Mouse (Mus musculus) erythroblast, embryonic 14.5 days (primary cell): ENCODE measurements around the gene Ranbp3l. TPM values are rescaled to one million over a fixed set of nuclear protein-coding genes. Genes with fewer than 3 reads are reported as not detected.
A peak's percentile ranks its signal among the peaks of the same experiment; 100 is the strongest.

Experiments used
- H3K27me3 ChIP-seq: 2 replicates; pipeline ENCODE4 v1.6.1; 2012; ENCODE audit warnings: inconsistent platforms; ENCODE audit not compliant: control insufficient read depth
- H3K36me3 ChIP-seq: 2 replicates; pipeline ENCODE4 v1.6.1; 2012; ENCODE audit warnings: mild to moderate bottlenecking, inconsistent platforms; ENCODE audit not compliant: control insufficient read depth
- H3K4me1 ChIP-seq: 2 replicates; pipeline ENCODE4 v1.6.1; 2012; ENCODE audit warnings: inconsistent platforms; ENCODE audit not compliant: control insufficient read depth
- H3K4me3 ChIP-seq: replicated peaks from 2 replicates; pipeline ENCODE3; 2012; ENCODE audit warnings: moderate library complexity, mild to moderate bottlenecking, inconsistent platforms
- H3K9me3 ChIP-seq: 2 replicates; pipeline ENCODE4 v1.6.1; 2012; ENCODE audit warnings: low read length, inconsistent platforms, mixed read lengths; ENCODE audit not compliant: control insufficient read depth
- GATA1 ChIP-seq: IDR thresholded peaks from 2 replicates; pipeline ENCODE4 v1.6.1; 2012; ENCODE audit warnings: low read length, inconsistent platforms, mixed read lengths
- TAL1 ChIP-seq: IDR thresholded peaks from 3 replicates; pipeline ENCODE4 v1.6.1; 2012; ENCODE audit warnings: low read length, inconsistent platforms, mixed read lengths
- polyA plus RNA-seq: library from polyadenylated mRNA; stranded (reverse); fragments of >175 nt; gene quantifications from 2 replicates; pipeline ENCODE4 v1.2.3, GENCODE M21; 2012

Ranbp3l gene
- polyA plus RNA-seq, 1 experiment = not detected

DNA sequence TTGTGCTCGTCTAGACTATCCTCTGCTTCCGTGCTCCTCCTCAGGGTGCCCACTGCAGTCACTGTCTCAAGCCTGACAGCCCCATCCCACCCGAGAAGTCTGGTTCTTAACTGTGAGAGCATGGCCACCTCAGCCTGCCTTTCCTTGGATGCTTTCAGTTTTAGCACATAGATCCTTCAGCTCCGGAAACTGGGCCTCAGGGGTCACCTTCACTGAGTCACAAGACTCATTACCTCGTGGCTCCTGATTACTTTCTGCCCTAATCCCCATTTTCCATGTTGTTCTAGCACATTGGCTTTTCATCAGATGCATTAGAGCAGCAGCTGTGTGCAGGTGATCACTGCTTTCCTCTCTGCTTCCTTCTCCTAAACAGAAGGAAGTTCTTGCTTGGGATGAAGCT lies 119.7 kb downstream of the Ranbp3l start:
- peaks cover 100% of the 10 kb centered on the region for H3K36me3 ChIP-seq
- no peak for TF ChIP-seq TAL1
- no peak for TF ChIP-seq GATA1
- H3K4me1 ChIP-seq = peaks cover 80% of the 10 kb centered on the region
- no peak overlapping the region for H3K4me3 ChIP-seq
- no peaks in the 10 kb centered on the region for H3K27me3 ChIP-seq
- H3K9me3 ChIP-seq = no peaks in the 10 kb centered on the region

DNA sequence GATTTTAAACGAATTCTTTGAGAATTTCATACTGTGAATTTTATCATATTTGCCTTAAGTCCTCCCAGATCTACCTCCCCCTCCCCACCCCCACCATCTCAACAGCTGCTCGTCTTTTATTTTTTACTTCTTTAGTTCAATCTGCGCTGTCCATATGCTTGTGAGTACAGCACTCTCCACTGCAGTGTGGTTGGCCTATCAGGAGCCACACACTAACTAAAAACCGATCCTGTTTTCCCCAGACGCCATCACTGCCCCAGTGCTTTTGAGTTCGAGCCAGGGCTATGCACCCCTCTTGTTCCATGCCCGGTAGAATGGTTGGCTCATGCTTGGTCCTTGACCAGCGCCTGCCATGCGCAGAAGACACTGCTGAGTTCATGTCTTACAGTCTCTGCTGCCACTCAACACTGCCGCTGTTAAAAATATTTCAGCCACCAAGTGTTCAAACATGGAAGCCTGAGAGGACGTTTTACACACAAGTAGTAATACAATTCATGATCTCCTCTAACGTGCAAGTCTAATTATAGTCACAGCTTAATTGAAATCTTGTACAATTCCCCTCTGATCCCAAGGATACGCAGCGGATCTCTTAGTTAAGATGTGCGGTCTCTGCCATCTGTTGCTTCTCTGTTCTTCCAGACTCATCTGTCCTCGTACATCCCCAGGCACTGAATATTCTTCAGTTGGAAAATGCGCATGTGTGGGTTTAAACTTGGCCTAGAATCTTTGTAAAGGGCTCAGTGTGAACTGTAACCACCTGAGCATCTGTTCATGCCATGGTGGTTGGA lies 120.3 kb downstream of the Ranbp3l start:
- Histone ChIP-seq H3K27me3 (no peaks in the 10 kb centered on the region), H3K9me3 (no peaks in the 10 kb centered on the region), H3K36me3 (peaks cover 100% of the 10 kb centered on the region), H3K4me1 (peaks cover 79% of the 10 kb centered on the region), H3K4me3 (no peak overlapping the region)
- no peak for TF ChIP-seq GATA1
- TF ChIP-seq TAL1 = no peak

DNA sequence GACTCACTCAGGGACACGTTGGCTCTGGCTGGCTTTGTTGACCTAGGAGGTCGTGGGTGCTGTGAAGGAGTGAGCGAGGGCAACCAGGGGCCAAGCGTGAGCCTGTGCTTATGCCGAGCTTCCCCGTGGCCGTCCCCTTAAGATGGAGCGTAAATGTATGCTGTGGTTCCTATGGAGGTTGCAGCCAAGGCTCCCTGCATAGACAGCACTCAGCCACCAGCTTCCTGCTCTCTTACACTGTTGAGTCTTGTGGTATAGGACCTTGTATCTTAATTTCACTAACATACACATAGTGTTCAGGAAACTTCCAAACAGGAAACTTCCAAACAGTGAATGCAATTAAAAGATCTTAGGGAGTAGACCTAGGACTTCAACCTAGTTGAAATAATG lies 120.9 kb downstream of the Ranbp3l start:
- TF ChIP-seq GATA1 (no peak), TAL1 (no peak)
- Histone ChIP-seq H3K36me3 (peaks cover 100% of the 10 kb centered on the region), H3K9me3 (no peaks in the 10 kb centered on the region), H3K4me1 (peaks cover 83% of the 10 kb centered on the region), H3K4me3 (no peak overlapping the region), H3K27me3 (no peaks in the 10 kb centered on the region)

DNA sequence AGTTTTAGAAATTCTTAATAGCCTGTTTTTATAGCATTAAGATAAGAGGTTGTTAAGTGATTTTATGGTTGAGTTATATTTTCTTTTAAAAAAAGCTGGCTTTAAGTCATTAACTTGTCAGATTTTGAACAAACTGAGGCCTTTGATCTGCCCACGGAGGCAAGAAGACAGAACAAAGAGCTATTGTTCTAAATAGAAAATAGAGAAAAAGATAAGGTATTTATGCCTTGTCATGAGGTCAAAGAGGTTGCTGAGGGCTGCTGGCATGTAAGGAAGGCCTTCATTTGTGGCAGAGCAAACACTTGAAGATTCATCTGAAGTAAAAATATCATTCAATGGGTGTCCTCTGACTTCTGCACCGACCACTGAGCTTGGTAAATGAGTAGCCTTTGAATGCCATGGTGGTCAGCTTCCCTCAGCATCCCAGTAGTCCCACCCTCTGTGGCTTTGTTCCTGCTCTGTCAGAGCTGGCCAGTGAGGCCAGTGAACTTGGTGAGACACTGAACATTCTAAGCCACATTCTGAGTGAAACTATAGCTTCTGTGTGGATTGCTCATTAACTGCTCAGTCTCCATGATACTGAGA lies 121.5 kb downstream of the Ranbp3l start:
- peaks cover 86% of the 10 kb centered on the region for H3K4me1 ChIP-seq
- H3K4me3 ChIP-seq = no peak overlapping the region
- no peak for TF ChIP-seq TAL1
- no peak for TF ChIP-seq GATA1
- no peaks in the 10 kb centered on the region for H3K9me3 ChIP-seq
- peaks cover 100% of the 10 kb centered on the region for H3K36me3 ChIP-seq
- no peaks in the 10 kb centered on the region for H3K27me3 ChIP-seq

DNA sequence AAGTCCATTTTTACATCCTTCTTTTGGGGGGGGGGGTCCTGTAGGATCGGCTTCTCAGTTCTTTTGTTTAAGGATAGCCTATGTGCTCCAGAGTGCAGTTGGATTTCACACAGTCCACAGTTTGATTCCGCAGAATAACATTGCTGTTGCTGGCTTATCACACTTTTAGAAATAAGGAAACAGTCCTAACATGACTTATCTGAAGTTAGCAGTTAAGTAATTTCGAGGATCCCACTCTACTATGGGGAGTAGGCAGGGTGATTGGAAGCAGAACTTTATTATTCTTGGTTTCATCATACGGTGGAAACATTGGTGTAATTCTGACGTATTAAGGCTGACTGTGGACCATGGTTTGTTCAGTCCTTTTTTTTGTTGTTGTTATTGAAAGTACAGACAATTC lies 122.9 kb downstream of the Ranbp3l start:
- H3K4me3 ChIP-seq = no peak overlapping the region
- H3K4me1 ChIP-seq = peaks cover 83% of the 10 kb centered on the region
- peaks cover 99% of the 10 kb centered on the region for H3K36me3 ChIP-seq
- TF ChIP-seq GATA1 = no peak
- no peak for TF ChIP-seq TAL1
- H3K9me3 ChIP-seq = no peaks in the 10 kb centered on the region
- H3K27me3 ChIP-seq = no peaks in the 10 kb centered on the region

DNA sequence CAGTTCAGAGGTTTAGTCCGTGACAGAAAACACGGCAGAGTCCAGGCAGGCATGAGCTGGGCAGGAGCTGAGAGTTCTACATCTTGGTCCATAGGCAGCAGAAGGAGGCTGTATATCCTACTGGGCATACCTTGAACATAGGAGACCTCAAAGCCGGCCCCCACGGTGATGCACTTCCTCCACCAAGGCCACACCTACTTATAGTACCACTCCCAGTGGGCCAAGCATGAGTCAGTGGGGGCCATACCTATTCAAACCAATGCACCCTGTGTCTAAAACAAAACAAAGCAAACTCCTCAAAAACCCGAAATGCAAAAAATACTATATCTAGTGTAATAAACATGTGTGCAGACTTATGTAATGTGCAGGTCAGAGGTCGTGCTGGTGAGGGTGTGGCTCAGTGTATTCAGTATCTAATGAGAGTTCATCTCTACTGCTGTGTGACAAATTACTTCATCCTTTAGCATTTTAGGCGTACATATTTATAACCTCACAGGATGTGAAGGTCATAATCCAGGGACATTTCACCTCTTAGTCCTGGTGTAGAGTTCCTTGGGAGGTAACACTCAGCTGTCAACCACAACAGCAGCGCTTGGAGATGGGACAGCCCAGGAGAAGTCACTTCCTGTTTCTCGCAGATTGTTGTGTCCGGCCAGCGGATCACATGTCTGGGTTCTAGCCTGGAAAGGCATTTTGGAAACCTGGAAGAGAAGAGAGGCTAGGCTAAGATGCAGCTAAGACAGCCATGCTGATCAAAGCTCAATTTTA lies 126.0 kb downstream of the Ranbp3l start:
- no peak for TF ChIP-seq TAL1
- no peak for TF ChIP-seq GATA1
- no peaks in the 10 kb centered on the region for H3K9me3 ChIP-seq
- peaks cover 58% of the 10 kb centered on the region for H3K4me1 ChIP-seq
- H3K36me3 ChIP-seq = peaks cover 99% of the 10 kb centered on the region
- peak overlapping the region; percentile 0 for H3K4me3 ChIP-seq
- H3K27me3 ChIP-seq = no peaks in the 10 kb centered on the region

DNA sequence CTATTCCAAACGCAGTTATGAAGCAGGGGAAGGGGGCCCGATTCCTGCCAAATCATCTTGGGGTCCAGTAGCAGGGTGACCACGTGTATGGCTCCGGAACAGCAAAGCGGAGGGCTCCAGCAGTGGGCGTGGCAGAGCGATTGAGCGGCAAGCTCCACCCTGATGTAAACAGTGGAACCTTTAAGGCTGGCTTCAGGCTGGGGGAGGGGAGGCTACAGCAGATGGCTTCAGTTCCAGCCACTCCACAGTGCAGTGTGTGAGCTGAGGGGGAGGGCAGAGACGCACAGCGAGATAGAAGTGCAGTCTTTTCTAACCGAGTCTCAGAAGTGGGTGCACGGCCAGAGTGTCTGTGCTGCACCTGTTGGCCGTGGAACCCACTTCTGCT lies 126.6 kb downstream of the Ranbp3l start:
- Histone ChIP-seq H3K4me1 (peaks cover 54% of the 10 kb centered on the region), H3K4me3 (peak overlapping the region; percentile 29), H3K27me3 (no peaks in the 10 kb centered on the region), H3K36me3 (peaks cover 99% of the 10 kb centered on the region), H3K9me3 (no peaks in the 10 kb centered on the region)
- no peak for TF ChIP-seq TAL1
- TF ChIP-seq GATA1 = no peak

DNA sequence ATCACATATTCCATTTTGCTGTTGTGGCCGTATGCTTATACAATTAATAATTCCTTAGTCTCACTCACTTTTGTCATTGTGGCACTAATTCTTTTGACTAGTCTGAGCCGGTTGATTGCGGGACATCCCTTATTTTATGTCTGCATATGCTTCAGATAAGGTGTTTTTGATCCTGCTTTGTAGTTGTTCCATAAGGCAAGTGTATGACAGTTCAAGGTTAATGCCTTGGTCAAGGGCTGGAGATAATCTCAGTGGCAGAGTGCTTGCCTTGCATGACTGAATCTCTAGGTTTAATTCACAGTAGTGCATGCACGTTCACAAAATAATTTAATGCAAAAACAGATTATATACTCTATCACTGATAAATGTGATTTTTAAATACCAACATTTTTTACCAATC lies 129.1 kb downstream of the Ranbp3l start:
- Histone ChIP-seq H3K27me3 (no peaks in the 10 kb centered on the region), H3K4me3 (no peak overlapping the region), H3K4me1 (peaks cover 34% of the 10 kb centered on the region), H3K9me3 (no peaks in the 10 kb centered on the region), H3K36me3 (peaks cover 99% of the 10 kb centered on the region)
- TF ChIP-seq TAL1 = no peak
- TF ChIP-seq GATA1 = no peak

DNA sequence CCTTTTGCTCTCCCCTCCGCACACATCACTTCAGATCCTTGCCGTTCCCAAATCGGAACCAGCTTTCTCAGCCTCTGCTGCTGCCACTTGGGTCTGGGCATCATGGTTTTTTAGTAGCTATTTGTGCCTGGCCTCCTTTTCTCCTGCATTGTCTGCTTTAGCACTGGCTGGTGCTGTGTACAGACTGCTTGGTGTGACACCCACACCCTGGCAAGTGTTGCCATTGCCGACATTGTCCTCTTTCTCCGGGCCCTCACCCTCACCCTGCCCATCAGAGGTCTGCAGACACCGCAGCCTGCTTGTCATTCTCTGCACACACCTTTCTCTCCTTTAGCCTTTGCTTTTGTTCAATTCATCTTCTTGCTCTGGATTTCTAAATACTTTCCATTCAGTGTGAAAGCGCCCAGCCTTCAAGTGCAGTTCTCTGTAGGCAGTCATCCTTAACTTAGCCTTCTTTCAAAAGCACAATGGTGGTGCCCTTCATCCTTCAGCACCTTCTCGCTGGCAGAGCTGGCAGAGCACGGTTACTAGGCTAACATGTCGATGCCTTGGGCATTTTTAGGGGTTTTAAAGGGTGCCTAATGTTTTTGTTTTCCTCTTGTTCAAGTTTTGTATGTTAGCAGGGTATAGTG lies 132.8 kb downstream of the Ranbp3l start:
- Histone ChIP-seq H3K4me3 (no peak overlapping the region), H3K4me1 (peaks cover 6% of the 10 kb centered on the region), H3K36me3 (peaks cover 100% of the 10 kb centered on the region), H3K9me3 (no peaks in the 10 kb centered on the region), H3K27me3 (no peaks in the 10 kb centered on the region)
- TF ChIP-seq TAL1 (no peak), GATA1 (no peak)
